Mouse (Mus musculus) midbrain, embryonic 11.5 days (tissue): ENCODE results near the gene Fam133b. TPM values are rescaled to one million over a fixed set of nuclear protein-coding genes. Genes with fewer than 3 reads are reported as not detected.

Experiments used
- ATAC-seq: fragments of 200-750 bp; cut with Nextera tagmentation; 2 replicates; pipeline ENCODE4 v1.8.0; 2017; ENCODE audit warnings: moderate TSS enrichment, moderate library complexity; ENCODE audit not compliant: low FRiP score
- DNase-seq: peaks from one replicate; pipeline ENCODE4 v3.0.0; 2015; ENCODE audit warnings: low spot score; ENCODE audit errors: missing footprints
- H3K27ac ChIP-seq: fragments of 300-500 bp; sonication (generic); 2 replicates; pipeline ENCODE4 v1.5.1; 2014; ENCODE audit warnings: low read depth, low read length
- H3K27me3 ChIP-seq: fragments of 300-500 bp; sonication (generic); 2 replicates; pipeline ENCODE4 v1.6.1; 2014; ENCODE audit warnings: mild to moderate bottlenecking, low read length, moderate library complexity, mixed read lengths; ENCODE audit not compliant: control insufficient read depth, insufficient read depth
- H3K36me3 ChIP-seq: fragments of 300-500 bp; sonication (generic); 2 replicates; pipeline ENCODE4 v1.6.1; 2014; ENCODE audit warnings: mild to moderate bottlenecking, low read length, moderate library complexity, mixed read lengths; ENCODE audit not compliant: control insufficient read depth, insufficient read depth
- H3K4me1 ChIP-seq: fragments of 300-500 bp; sonication (generic); 2 replicates; pipeline ENCODE4 v1.6.1; 2014; ENCODE audit warnings: low read length; ENCODE audit not compliant: control insufficient read depth, insufficient read depth
- H3K4me2 ChIP-seq: fragments of 300-500 bp; sonication (generic); 2 replicates; pipeline ENCODE4 v1.6.1; 2014; ENCODE audit warnings: mild to moderate bottlenecking, moderate library complexity
- H3K4me3 ChIP-seq: fragments of 300-500 bp; sonication (generic); 2 replicates; pipeline ENCODE4 v1.5.1; 2014; ENCODE audit warnings: low read depth, low read length
- H3K9ac ChIP-seq: fragments of 300-500 bp; sonication (generic); 2 replicates; pipeline ENCODE4 v1.6.1; 2014; ENCODE audit warnings: low read length
- H3K9me3 ChIP-seq: fragments of 300-500 bp; sonication (generic); 2 replicates; pipeline ENCODE4 v1.6.1; 2016; ENCODE audit warnings: low read length; ENCODE audit not compliant: control insufficient read depth
- whole genome bisulfite sequencing: fragments of 180-500 bp; shearing (Covaris S2); extraction: QIAGEN DNeasy Blood & Tissue Kit; methylation state at CpG from one replicate; pipeline ENCODE4 v1.1.7; 2014; 5-methylcytosine and 5-hydroxymethylcytosine counted together
- polyA plus RNA-seq: library from polyadenylated mRNA; unstranded; fragments of >200 nt; fragmentation: Nextera tagmentation; extraction: Ambion mirVana; gene quantifications from 2 replicates; pipeline ENCODE4 v1.2.1, GENCODE M21; 2014

The Fam133b gene
- polyA plus RNA-seq: 43.0 and 47.3 TPM in 2 replicates

GRCm38 (mm10) chr5:3543629-3544479, at the start of gene Fam133b:
Gene Fam133b, plus strand, starts transcription at chr5:3543833.
- DNase-seq (peak; percentile 100), ATAC-seq (peak; percentile 97)
- peaks cover 7% of the 10 kb centered on the region for H3K4me1 ChIP-seq
- no peaks in the 10 kb centered on the region for H3K36me3 ChIP-seq
- H3K4me2 ChIP-seq: peak within 1 kb of the TSS; percentile 70
- peak within 1 kb of the TSS; percentile 91 for H3K9ac ChIP-seq
- H3K27ac ChIP-seq: peak within 1 kb of the TSS; percentile 86
- H3K4me3 ChIP-seq: peak within 1 kb of the TSS; percentile 91
- under 1% methylated on average over 74 of the region's 80 CpGs for WGBS
- no peaks in the 10 kb centered on the region for H3K27me3 ChIP-seq
- no peaks in the 10 kb centered on the region for H3K9me3 ChIP-seq

- H3K9ac ChIP-seq: no peak overlapping the region
- no peaks in the 10 kb centered on the region for H3K27me3 ChIP-seq
- H3K36me3 ChIP-seq: no peaks in the 10 kb centered on the region
- no peak overlapping the region for H3K4me2 ChIP-seq
- DNase-seq (no peak), ATAC-seq (no peak)
- 87% methylated on average over 9 of the region's 9 CpGs for WGBS
- no peak overlapping the region for H3K27ac ChIP-seq
- no peak overlapping the region for H3K4me3 ChIP-seq
- no peaks in the 10 kb centered on the region for H3K4me1 ChIP-seq
- no peaks in the 10 kb centered on the region for H3K9me3 ChIP-seq
Observed at GRCm38 (mm10) chr5:3493968-3494367, 49.7 kb upstream of the Fam133b start.

- Histone ChIP-seq H3K27ac (no peak overlapping the region), H3K27me3 (no peaks in the 10 kb centered on the region), H3K9me3 (no peaks in the 10 kb centered on the region), H3K36me3 (no peaks in the 10 kb centered on the region), H3K4me2 (no peak overlapping the region), H3K9ac (no peak overlapping the region), H3K4me1 (no peaks in the 10 kb centered on the region), H3K4me3 (no peak overlapping the region)
- ATAC-seq (no peak), DNase-seq (peak; percentile 8)
- 89% methylated on average over 8 of the region's 8 CpGs for WGBS
Observed at GRCm38 (mm10) chr5:3494452-3495187, 49.0 kb upstream of the Fam133b start.

- WGBS: 87% methylated on average over 5 of the region's 5 CpGs
- H3K4me1 ChIP-seq: no peaks in the 10 kb centered on the region
- no peaks in the 10 kb centered on the region for H3K27me3 ChIP-seq
- no peak overlapping the region for H3K4me2 ChIP-seq
- no peak overlapping the region for H3K4me3 ChIP-seq
- H3K36me3 ChIP-seq: no peaks in the 10 kb centered on the region
- no peak overlapping the region for H3K9ac ChIP-seq
- H3K27ac ChIP-seq: no peak overlapping the region
- no peaks in the 10 kb centered on the region for H3K9me3 ChIP-seq
- peak; percentile 41 for DNase-seq
- no peak for ATAC-seq
Observed at GRCm38 (mm10) chr5:3497505-3497925, 46.1 kb upstream of the Fam133b start.

GRCm38 (mm10) chr5:3500298-3500697, 43.3 kb upstream of the Fam133b start:
- Histone ChIP-seq H3K27me3 (no peaks in the 10 kb centered on the region), H3K4me1 (no peaks in the 10 kb centered on the region), H3K9ac (no peak overlapping the region), H3K4me3 (no peak overlapping the region), H3K27ac (no peak overlapping the region), H3K9me3 (no peaks in the 10 kb centered on the region), H3K4me2 (no peak overlapping the region), H3K36me3 (no peaks in the 10 kb centered on the region)
- ATAC-seq: no peak
- DNase-seq: peak; percentile 26
- 87% methylated on average over 5 of the region's 5 CpGs for WGBS

- 84% methylated on average over 8 of the region's 8 CpGs for WGBS
- ATAC-seq: no peak
- H3K9me3 ChIP-seq: no peaks in the 10 kb centered on the region
Observed at GRCm38 (mm10) chr5:3500957-3501563, 42.6 kb upstream of the Fam133b start.

GRCm38 (mm10) chr5:3501564-3502001, 42.0 kb upstream of the Fam133b start:
- no peak overlapping the region for H3K4me2 ChIP-seq
- no peak for ATAC-seq
- no peaks in the 10 kb centered on the region for H3K27me3 ChIP-seq
- no peak overlapping the region for H3K4me3 ChIP-seq
- no peaks in the 10 kb centered on the region for H3K36me3 ChIP-seq
- no peak overlapping the region for H3K9ac ChIP-seq
- 64% methylated on average over 8 of the region's 8 CpGs for WGBS
- DNase-seq: peak; percentile 28
- no peaks in the 10 kb centered on the region for H3K4me1 ChIP-seq
- no peak overlapping the region for H3K27ac ChIP-seq
- H3K9me3 ChIP-seq: no peaks in the 10 kb centered on the region

More at GRCm38 (mm10) chr5:3500957-3501563, 42.6 kb upstream of the Fam133b start:
- no peaks in the 10 kb centered on the region for H3K4me1 ChIP-seq
- DNase-seq: no peak
- H3K9ac ChIP-seq: no peak overlapping the region
- no peaks in the 10 kb centered on the region for H3K36me3 ChIP-seq
- H3K4me2 ChIP-seq: no peak overlapping the region
- H3K4me3 ChIP-seq: no peak overlapping the region
- H3K27ac ChIP-seq: no peak overlapping the region
- no peaks in the 10 kb centered on the region for H3K27me3 ChIP-seq

- no peak overlapping the region for H3K9ac ChIP-seq
- H3K4me2 ChIP-seq: no peak overlapping the region
- DNase-seq: no peak
- ATAC-seq: no peak
- no peaks in the 10 kb centered on the region for H3K36me3 ChIP-seq
- H3K27ac ChIP-seq: no peak overlapping the region
- no peaks in the 10 kb centered on the region for H3K27me3 ChIP-seq
- no peaks in the 10 kb centered on the region for H3K9me3 ChIP-seq
- WGBS: 76% methylated on average over 11 of the region's 11 CpGs
- H3K4me1 ChIP-seq: no peaks in the 10 kb centered on the region
- H3K4me3 ChIP-seq: no peak overlapping the region
Observed at GRCm38 (mm10) chr5:3502610-3503350, 40.9 kb upstream of the Fam133b start.
